Mouse (Mus musculus) MEL-GATA-1-ER (cell line): Measurements from ENCODE around the gene Gm10772.
"Not testable (repeated sequence)": the region's sequence is repeated elsewhere in the genome, so short reads cannot be mapped to it uniquely, and the experiment has no call there.

ENCODE experiments used
- DNase-seq: peaks from one replicate; pipeline ENCODE4 v3.0.0-alpha.2; 2012; ENCODE audit warnings: low read depth; ENCODE audit errors: extremely low read depth

The Gm10772 gene

DNA sequence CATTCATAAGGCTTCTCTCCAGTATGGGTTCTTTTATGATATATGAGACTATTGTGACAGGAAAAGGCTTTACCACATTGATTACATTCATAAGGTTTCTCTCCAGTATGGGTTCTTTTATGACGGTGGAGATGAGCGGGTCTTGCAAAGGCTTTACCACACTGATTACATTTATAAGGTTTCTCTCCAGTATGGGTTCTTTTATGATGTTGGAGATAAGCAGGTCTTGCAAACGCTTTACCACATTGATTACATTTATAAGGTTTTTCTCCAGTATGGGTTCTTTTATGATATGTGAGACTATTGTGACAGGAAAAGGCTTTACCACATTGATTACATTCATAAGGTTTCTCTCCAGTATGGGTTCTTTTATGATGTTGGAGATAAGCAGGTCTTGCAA is at the start of gene Gm10772:
Gene Gm10772 (minus strand): TSS at position 101 of the 400 bp plus-strand sequence.
- not testable (repeated sequence) for DNase-seq

DNA sequence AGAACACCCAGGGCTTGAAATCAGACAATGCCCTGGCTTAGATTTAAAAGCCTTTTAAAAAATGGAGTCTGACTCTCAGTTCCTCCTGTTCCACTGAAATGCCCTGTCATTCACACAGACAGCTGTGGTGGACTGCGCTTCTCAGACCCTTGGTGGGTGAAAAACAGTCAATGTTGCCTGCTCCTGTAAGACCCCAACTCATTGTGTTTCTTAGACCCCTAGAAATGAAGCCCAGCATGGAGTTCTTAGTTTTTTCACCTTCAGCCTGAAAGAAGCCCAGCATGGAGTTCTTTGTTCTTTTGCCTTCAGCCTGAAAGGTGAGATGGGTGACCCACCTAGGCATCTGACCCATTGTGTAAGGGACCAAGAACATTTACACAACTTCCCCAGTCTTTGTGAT is 36.5 kb upstream of the Gm10772 start:
- DNase-seq = not testable (repeated sequence)

DNA sequence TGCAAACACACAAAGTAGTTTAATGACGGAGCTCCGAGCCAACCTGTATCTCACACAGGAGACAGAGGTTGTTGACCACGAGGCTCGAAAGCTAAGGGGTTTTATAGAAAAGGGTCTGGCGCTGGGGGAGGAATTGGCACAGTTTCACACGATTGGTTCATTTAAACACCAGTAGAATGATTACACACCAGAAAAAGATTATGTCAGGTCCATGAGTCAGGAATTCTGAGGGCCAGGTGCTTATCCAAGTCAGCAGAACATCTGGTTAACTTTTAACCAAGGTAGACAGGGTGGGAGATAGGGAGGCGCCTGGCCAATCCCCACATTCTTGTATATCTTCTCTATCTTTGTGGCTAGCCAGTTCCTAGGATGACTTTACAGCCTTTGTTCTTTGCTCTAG is 35.8 kb upstream of the Gm10772 start:
- DNase-seq = not testable (repeated sequence)

DNA sequence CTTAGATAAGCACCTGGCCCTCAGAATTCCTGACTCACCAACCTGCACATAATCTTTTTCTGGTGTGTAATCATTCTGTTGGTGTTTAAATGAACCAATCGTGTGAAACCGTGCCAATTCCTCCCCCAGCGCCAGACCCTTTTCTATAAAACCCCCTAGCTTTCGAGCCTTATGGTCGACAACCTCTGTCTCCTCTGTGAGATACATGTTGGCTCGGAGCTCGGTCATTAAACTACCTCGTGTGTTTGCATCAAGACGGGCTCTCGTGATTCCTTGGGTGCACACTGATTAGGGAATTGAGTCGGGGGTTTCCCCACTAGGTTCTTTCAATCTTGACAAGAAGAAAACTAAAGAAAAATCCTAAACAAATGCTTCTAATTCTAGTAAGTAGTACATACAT is 13.0 kb downstream of the Gm10772 start:
- no peak for DNase-seq

DNA sequence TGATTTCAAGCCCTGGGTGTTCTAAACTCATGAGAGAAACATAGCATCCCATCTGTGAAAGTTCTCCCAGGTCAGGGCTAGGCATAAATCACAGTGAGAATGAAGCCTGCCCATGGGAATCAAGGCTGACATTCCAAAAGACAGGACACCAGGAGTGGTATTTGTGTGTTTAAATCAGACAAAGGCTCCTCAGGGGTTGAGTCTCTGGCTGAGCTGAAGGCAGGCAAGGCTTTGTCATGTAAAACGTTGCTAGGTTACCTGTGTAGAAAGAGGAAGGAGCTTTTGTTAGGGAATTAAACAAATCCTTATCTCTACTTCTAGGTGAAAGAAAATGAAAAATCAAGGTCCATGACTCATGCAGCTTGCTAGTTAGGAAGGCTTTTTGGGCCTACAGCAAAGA is 13.6 kb downstream of the Gm10772 start:
- not testable (repeated sequence) for DNase-seq

DNA sequence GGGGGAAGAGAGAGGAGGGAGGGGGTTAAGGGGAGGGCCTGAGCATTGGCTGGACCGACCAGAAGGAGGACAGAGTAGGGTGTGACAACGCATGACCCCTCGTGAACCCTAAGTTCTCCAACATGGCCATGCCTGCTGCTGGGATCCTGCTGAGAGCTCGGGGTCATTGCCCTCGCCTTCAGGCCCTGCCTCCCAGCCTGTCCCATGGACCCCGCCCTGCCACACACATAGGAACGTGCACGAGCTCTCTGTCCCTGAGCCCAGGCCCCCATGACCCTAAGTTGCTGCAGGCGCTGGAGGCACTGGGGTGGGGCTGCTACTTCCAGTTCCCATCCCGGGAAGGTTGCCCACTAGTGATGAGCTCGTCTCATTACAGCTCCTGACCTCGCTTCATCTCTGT is 48.2 kb downstream of the Gm10772 start:
- DNase-seq = not testable (repeated sequence)
